Mouse (Mus musculus) liver, postnatal 0 days (tissue): ENCODE data around the gene Zfp953.

Experiments used
- CTCF ChIP-seq: sonication (generic); IDR thresholded peaks from 2 replicates; pipeline ENCODE4 v1.5.1; 2016; ENCODE audit warnings: antibody characterized with exemption, low read depth
- EP300 ChIP-seq: IDR thresholded peaks from 2 replicates; pipeline ENCODE4 v1.6.1; 2016; ENCODE audit warnings: antibody characterized with exemption, low read depth, mild to moderate bottlenecking

DNA sequence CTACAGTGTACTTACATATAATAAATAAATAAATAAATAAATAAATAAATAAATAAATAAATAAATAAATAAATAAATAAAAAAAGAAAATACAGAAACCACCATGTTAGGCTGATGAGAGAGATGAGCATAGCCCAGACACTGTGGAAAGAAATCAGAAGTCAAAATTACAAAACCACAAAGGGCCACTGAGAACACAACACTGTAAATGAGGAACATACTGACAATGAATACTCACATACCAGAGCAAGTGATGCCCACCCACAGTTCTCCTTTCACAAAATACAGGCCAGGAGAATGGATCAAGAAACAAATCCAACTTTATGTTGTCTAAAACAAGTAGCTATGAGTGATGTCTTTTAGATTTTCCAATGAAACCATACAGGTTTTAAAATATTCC lies 8.6 kb downstream of the Zfp953 start:
- TF ChIP-seq CTCF (no peak), EP300 (no peak)
